Mouse (Mus musculus): ENCODE results near the gene Tex44. TPM values are rescaled to one million over a fixed set of nuclear protein-coding genes. Genes with fewer than 3 reads are reported as not detected.

Gene Tex44
- polyA plus RNA-seq (2014; fragmentation: Nextera tagmentation; extraction: Ambion mirVana): not detected in 2 replicates

DNA sequence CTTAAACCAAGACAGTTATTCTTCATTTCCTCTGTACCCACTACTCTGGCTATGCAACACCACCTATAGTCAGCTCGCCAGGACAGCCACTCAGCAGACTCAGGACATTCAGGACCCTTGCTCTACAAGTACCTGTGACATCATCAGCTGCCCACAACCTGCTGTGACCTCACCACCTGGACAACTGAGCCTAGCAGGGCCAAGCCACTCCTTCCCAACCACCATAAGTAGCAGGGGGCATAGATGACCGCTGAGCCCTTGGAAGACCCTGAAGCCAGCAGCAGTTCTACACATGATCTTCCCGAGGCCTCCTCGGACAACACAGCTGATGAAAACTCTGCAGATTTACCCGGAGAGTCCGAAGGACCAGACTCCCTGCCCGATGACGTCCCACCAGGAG, at the start of gene Tex44, which contains the start of gene Nmur1:
Tex44 (plus strand) TSS at position 202 of the 400 bp plus-strand sequence.
Nmur1 (minus strand) TSS at position 101 of the 400 bp plus-strand sequence.
- WGBS: 92% methylated on average over 8 of the region's 8 CpGs
- Histone ChIP-seq H3K36me3 (ENCODE audit: control insufficient read depth, insufficient read depth, low read length) (no peaks in the 10 kb centered on the region), H3K27ac (ENCODE audit: low read length) (no peak within 1 kb of the TSS), H3K27me3 (ENCODE audit: control insufficient read depth, insufficient read depth, low read length) (no peaks in the 10 kb centered on the region), H3K4me3 (ENCODE audit: low read depth, low read length) (no peak within 1 kb of the TSS), H3K9ac (replicated peaks; ENCODE audit: low read depth, low read length) (no peak within 1 kb of the TSS), H3K4me2 (replicated peaks; ENCODE audit: low read depth, low read length) (no peak within 1 kb of the TSS), H3K4me1 (ENCODE audit: control insufficient read depth, insufficient read depth, low read length) (0 out of 2 replicates have a peak, but pooled peaks cover 2% of the 10 kb centered on the region), H3K9me3 (ENCODE audit: control insufficient read depth, low read depth, low read length) (no peaks in the 10 kb centered on the region)
- ATAC-seq (ENCODE audit: insufficient number of reproducible peaks, insufficient read depth, low FRiP score, low read depth): no peak

DNA sequence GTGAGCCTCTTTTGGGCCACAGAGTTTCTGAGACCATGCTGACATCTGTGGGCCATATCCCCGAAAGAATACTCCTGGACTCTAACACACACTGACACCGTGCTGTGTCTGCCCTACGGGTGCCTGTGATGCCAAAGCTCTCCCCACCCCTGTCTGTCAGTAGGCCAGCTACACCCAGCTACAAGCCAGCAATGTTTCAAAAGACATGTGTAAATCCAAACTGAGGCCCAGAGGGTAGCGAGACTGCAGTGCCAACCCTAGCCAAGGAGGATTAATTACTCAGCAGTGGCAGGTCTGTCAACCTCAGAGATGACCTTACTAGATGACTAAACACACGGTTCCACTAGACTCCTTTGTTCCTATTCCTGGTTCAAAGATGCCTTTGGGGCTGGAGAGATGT, 49.8 kb upstream of the Tex44 start:
- H3K4me2 ChIP-seq (replicated peaks; ENCODE audit: low read depth, low read length): no peak overlapping the region
- H3K36me3 ChIP-seq (ENCODE audit: control insufficient read depth, insufficient read depth, low read length): no peaks in the 10 kb centered on the region
- 66% methylated on average over 5 of the region's 5 CpGs for WGBS
- no peak overlapping the region for H3K4me3 ChIP-seq (ENCODE audit: low read depth, low read length)
- no peaks in the 10 kb centered on the region for H3K9me3 ChIP-seq (ENCODE audit: control insufficient read depth, low read depth, low read length)
- no peak for ATAC-seq (ENCODE audit: insufficient number of reproducible peaks, insufficient read depth, low FRiP score, low read depth)
- H3K27ac ChIP-seq (ENCODE audit: low read length): no peak overlapping the region
- no peak overlapping the region for H3K9ac ChIP-seq (replicated peaks; ENCODE audit: low read depth, low read length)
- H3K27me3 ChIP-seq (ENCODE audit: control insufficient read depth, insufficient read depth, low read length): no peaks in the 10 kb centered on the region
- no peaks in the 10 kb centered on the region for H3K4me1 ChIP-seq (ENCODE audit: control insufficient read depth, insufficient read depth, low read length)

DNA sequence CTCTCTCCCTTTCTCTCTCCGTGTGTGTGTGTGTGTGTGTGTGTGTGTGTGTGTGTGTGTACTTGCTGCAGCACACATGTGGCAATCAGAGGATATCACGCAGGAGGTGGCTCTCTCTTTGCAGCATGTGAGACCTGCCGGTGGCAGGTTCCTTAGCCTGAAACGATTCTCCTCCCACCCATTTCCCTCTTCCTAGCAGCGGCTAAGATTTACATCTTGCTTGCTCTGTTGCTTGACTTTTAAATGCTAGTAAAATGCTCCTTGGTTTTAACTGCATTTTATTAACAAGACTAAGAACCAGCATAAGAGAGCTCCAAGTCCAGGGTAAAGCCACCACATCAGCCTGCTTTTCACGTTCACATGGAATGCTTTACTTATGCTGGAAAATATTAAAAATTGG, 47.5 kb upstream of the Tex44 start:
- Histone ChIP-seq H3K9ac (replicated peaks; ENCODE audit: low read depth, low read length) (no peak overlapping the region), H3K27me3 (ENCODE audit: control insufficient read depth, insufficient read depth, low read length) (no peaks in the 10 kb centered on the region), H3K4me2 (replicated peaks; ENCODE audit: low read depth, low read length) (no peak overlapping the region), H3K36me3 (ENCODE audit: control insufficient read depth, insufficient read depth, low read length) (no peaks in the 10 kb centered on the region), H3K4me1 (ENCODE audit: control insufficient read depth, insufficient read depth, low read length) (no peaks in the 10 kb centered on the region), H3K4me3 (ENCODE audit: low read depth, low read length) (no peak overlapping the region), H3K9me3 (ENCODE audit: control insufficient read depth, low read depth, low read length) (no peaks in the 10 kb centered on the region), H3K27ac (ENCODE audit: low read length) (no peak overlapping the region)
- no peak for ATAC-seq (ENCODE audit: insufficient number of reproducible peaks, insufficient read depth, low FRiP score, low read depth)
- 54% methylated on average over 6 of the region's 6 CpGs for WGBS

DNA sequence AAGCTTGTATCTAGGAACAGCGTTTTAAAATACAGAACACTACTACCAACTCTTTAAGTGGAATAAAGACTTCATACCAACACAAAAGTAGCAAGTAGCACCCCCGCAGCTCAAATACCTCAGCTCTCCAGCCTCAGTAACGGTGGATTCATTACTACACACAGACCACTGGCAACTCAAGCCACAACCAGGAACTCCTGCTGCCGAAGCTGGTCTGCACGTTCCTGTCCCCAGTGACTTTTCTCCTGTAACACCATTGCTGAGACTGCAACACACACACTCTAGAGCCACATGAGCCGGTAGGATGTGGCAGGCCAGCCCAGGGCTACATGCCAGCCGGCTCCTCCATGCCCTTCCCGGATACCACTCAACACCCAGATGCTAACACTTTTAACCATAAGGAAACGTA, 47.0 kb upstream of the Tex44 start:
- Histone ChIP-seq H3K36me3 (ENCODE audit: control insufficient read depth, insufficient read depth, low read length) (no peaks in the 10 kb centered on the region), H3K27me3 (ENCODE audit: control insufficient read depth, insufficient read depth, low read length) (no peaks in the 10 kb centered on the region), H3K27ac (ENCODE audit: low read length) (no peak overlapping the region), H3K9me3 (ENCODE audit: control insufficient read depth, low read depth, low read length) (no peaks in the 10 kb centered on the region), H3K4me1 (ENCODE audit: control insufficient read depth, insufficient read depth, low read length) (no peaks in the 10 kb centered on the region), H3K9ac (replicated peaks; ENCODE audit: low read depth, low read length) (no peak overlapping the region), H3K4me3 (ENCODE audit: low read depth, low read length) (no peak overlapping the region), H3K4me2 (replicated peaks; ENCODE audit: low read depth, low read length) (no peak overlapping the region)
- no peak for ATAC-seq (ENCODE audit: insufficient number of reproducible peaks, insufficient read depth, low FRiP score, low read depth)
- WGBS: 79% methylated on average over 9 of the region's 9 CpGs

DNA sequence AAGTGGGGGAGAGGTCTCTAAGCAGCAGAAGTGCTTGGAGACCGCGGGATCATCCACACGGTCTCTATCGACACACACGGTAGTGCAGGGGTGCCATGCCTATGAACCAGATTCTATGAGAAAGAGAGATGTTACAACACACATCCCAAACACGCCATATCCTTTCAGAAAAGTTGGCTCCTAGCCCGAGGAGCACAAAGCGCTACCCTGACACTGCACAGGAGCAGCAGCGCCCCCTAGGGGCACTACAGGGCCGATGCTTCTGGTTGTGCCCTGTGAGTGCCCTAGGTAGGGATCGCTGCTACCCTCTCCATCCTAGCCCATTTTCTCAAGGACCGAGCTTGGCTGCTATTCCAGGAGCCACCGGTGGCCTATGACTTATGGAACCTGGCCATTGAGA, 45.1 kb upstream of the Tex44 start:
- 29% methylated on average over 13 of the region's 13 CpGs for WGBS

DNA sequence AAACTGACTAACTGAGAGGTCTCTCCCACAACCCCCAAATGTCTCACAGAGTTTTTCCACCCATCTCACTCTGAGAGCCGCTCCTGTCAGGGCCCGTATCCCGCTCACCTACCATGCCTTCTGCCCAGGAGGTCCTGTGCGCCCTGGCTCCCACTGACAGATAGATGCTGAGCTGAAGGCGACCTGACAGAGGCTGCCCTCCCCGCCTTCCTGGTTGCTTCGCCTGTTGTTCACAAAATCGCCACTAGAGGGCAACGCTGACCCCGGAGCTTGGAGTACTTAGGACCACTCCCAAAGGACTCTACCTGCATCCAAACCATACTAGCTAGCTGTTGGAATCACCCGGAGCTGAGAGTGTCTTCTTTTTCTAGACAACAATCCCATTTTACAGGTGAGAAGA, 36.9 kb upstream of the Tex44 start:
- Histone ChIP-seq H3K4me1 (ENCODE audit: control insufficient read depth, insufficient read depth, low read length) (no peaks in the 10 kb centered on the region), H3K9ac (replicated peaks; ENCODE audit: low read depth, low read length) (no peak overlapping the region), H3K27ac (ENCODE audit: low read length) (no peak overlapping the region), H3K27me3 (ENCODE audit: control insufficient read depth, insufficient read depth, low read length) (no peaks in the 10 kb centered on the region), H3K9me3 (ENCODE audit: control insufficient read depth, low read depth, low read length) (no peaks in the 10 kb centered on the region), H3K4me3 (ENCODE audit: low read depth, low read length) (no peak overlapping the region), H3K36me3 (ENCODE audit: control insufficient read depth, insufficient read depth, low read length) (no peaks in the 10 kb centered on the region), H3K4me2 (replicated peaks; ENCODE audit: low read depth, low read length) (no peak overlapping the region)
- WGBS: 6% methylated on average over 11 of the region's 11 CpGs
- ATAC-seq (ENCODE audit: insufficient number of reproducible peaks, insufficient read depth, low FRiP score, low read depth): no peak; the same call in 1 of the 2 replicates

More for the DNA sequence above, 45.1 kb upstream of the Tex44 start:
- H3K4me1 ChIP-seq (ENCODE audit: control insufficient read depth, insufficient read depth, low read length): no peaks in the 10 kb centered on the region
- H3K9me3 ChIP-seq (ENCODE audit: control insufficient read depth, low read depth, low read length): no peaks in the 10 kb centered on the region
- H3K4me3 ChIP-seq (ENCODE audit: low read depth, low read length): no peak overlapping the region
- no peak overlapping the region for H3K4me2 ChIP-seq (replicated peaks; ENCODE audit: low read depth, low read length)
- no peak overlapping the region for H3K9ac ChIP-seq (replicated peaks; ENCODE audit: low read depth, low read length)
- no peak overlapping the region for H3K27ac ChIP-seq (ENCODE audit: low read length)
- no peak for ATAC-seq (ENCODE audit: insufficient number of reproducible peaks, insufficient read depth, low FRiP score, low read depth)
- H3K36me3 ChIP-seq (ENCODE audit: control insufficient read depth, insufficient read depth, low read length): no peaks in the 10 kb centered on the region
- H3K27me3 ChIP-seq (ENCODE audit: control insufficient read depth, insufficient read depth, low read length): no peaks in the 10 kb centered on the region

DNA sequence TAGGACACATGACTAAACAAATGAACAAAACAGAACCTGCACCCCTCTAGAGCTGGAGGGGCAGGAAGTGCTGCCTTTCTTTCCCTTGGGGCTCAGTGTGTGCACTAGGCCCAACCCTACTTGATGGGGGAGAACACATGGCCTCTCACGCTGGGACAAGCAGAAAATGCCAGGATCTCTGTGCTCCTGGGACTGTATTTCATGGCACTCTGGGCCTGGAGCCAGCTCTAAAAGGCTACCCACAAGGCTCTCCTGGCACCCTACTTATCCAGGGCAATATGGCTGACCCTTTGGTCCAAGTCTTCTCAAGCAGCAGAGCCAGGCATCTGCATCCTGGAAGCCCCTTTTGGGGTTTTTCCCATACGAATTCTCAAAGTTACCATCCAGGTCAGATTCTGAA, 34.7 kb upstream of the Tex44 start:
- no peak for ATAC-seq (ENCODE audit: insufficient number of reproducible peaks, insufficient read depth, low FRiP score, low read depth)
- Histone ChIP-seq H3K9me3 (ENCODE audit: control insufficient read depth, low read depth, low read length) (no peaks in the 10 kb centered on the region), H3K36me3 (ENCODE audit: control insufficient read depth, insufficient read depth, low read length) (no peaks in the 10 kb centered on the region), H3K4me1 (ENCODE audit: control insufficient read depth, insufficient read depth, low read length) (no peaks in the 10 kb centered on the region), H3K4me2 (replicated peaks; ENCODE audit: low read depth, low read length) (no peak overlapping the region), H3K4me3 (ENCODE audit: low read depth, low read length) (no peak overlapping the region), H3K27me3 (ENCODE audit: control insufficient read depth, insufficient read depth, low read length) (no peaks in the 10 kb centered on the region), H3K9ac (replicated peaks; ENCODE audit: low read depth, low read length) (no peak overlapping the region), H3K27ac (ENCODE audit: low read length) (no peak overlapping the region)
- WGBS: 69% methylated on average over 2 of the region's 2 CpGs

DNA sequence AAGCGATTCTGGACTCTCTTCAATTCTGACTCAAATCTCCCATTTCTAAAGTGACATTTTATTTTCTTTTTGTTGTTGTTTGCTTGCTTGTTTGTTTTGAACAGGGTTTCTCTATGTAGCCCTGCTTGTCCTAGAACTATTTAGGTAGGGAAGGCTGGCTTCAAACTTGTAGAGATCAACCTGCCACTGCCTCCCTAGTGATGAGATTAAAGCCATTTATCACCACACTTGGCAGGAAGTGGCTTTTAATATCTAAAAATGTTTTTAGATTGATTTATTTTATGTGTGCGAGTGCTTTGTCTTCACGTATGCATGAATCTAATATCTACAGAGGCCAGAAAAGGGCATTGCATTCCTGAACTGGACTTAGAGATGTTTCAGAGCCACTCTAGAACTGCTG, 32.9 kb upstream of the Tex44 start:
- 74% methylated on average over 3 of the region's 3 CpGs for WGBS

DNA sequence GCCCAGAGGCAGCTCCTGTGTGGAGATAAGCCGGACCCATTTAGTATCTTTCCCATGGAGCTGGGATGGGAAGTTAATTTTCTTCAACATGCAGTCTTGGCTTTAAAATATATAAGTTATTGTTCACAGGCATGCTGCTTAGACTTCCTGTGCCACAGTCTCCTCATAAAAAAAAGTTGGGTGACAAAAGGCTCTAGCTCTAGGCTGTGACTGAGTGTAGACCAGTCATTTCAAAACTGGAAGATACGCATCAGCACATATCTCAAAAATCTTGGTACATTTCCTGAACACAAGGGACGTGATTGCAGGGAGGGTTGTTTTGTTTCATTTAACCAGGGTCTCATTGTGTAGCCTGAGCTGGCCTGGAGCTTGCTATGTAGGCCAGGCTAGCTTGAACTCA, 31.9 kb upstream of the Tex44 start:
- Histone ChIP-seq H3K27ac (ENCODE audit: low read length) (no peak overlapping the region), H3K4me3 (ENCODE audit: low read depth, low read length) (no peak overlapping the region), H3K9ac (replicated peaks; ENCODE audit: low read depth, low read length) (no peak overlapping the region), H3K9me3 (ENCODE audit: control insufficient read depth, low read depth, low read length) (no peaks in the 10 kb centered on the region), H3K4me1 (ENCODE audit: control insufficient read depth, insufficient read depth, low read length) (no peaks in the 10 kb centered on the region), H3K4me2 (replicated peaks; ENCODE audit: low read depth, low read length) (no peak overlapping the region), H3K27me3 (ENCODE audit: control insufficient read depth, insufficient read depth, low read length) (no peaks in the 10 kb centered on the region), H3K36me3 (ENCODE audit: control insufficient read depth, insufficient read depth, low read length) (no peaks in the 10 kb centered on the region)
- 86% methylated on average over 3 of the region's 3 CpGs for WGBS
- no peak for ATAC-seq (ENCODE audit: insufficient number of reproducible peaks, insufficient read depth, low FRiP score, low read depth)

More for the DNA sequence above, 32.9 kb upstream of the Tex44 start:
- no peaks in the 10 kb centered on the region for H3K9me3 ChIP-seq (ENCODE audit: control insufficient read depth, low read depth, low read length)
- ATAC-seq (ENCODE audit: insufficient number of reproducible peaks, insufficient read depth, low FRiP score, low read depth): no peak
- H3K36me3 ChIP-seq (ENCODE audit: control insufficient read depth, insufficient read depth, low read length): no peaks in the 10 kb centered on the region
- H3K9ac ChIP-seq (replicated peaks; ENCODE audit: low read depth, low read length): no peak overlapping the region
- no peak overlapping the region for H3K4me2 ChIP-seq (replicated peaks; ENCODE audit: low read depth, low read length)
- no peak overlapping the region for H3K27ac ChIP-seq (ENCODE audit: low read length)
- no peak overlapping the region for H3K4me3 ChIP-seq (ENCODE audit: low read depth, low read length)
- no peaks in the 10 kb centered on the region for H3K4me1 ChIP-seq (ENCODE audit: control insufficient read depth, insufficient read depth, low read length)
- H3K27me3 ChIP-seq (ENCODE audit: control insufficient read depth, insufficient read depth, low read length): no peaks in the 10 kb centered on the region

Data from stomach, embryonic 14.5 days (tissue).